Comparison of ENCODE assay signal across 13 mouse cellular contexts in the genomic region with DNA sequence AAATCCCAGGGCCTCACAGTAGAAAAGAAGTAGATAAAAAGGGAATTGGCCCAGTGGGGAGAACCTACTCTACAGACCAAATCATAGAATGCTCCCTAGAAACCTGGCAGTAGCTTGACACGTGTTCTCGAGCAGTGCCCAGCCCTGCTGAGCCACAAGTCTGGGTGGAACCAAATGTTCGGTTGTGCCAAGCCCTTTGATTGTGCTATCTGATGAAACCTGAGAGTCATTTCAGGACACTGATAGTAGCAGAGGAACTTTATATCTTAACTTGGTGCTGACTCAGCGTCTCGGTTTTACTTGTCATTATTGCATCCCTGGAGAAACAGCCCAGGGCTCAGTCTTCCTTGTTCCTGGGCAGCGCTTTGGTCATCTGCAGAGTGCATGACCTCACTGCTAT.
DNase-seq lines count a peak whose midpoint lies in the region; ATAC-seq lines count a peak whose summit lies in the region.
"Had no signal": no experiment of that assay in that cellular context is flagged by ENCODE, and none has a peak within 500 bp of the region (broad histone marks: within the 10 kb centered on the region; RNA-seq: fewer than 3 reads in every experiment).

No protein-coding gene starts in this region.

- H3K27me3 ChIP-seq in hindbrain, embryonic 12.5 days: no peaks in the 10 kb centered on the region
- H3K27me3 ChIP-seq: forebrain, embryonic 12.5 days; limb, embryonic 13.5 days; neural tube, embryonic 12.5 days had no signal

- H3K9me3 ChIP-seq in hindbrain, embryonic 12.5 days (replicated peaks): no peaks in the 10 kb centered on the region
- H3K9me3 ChIP-seq: forebrain, embryonic 12.5 days; limb, embryonic 13.5 days; neural tube, embryonic 12.5 days had no signal

- DNase-seq in cerebellum, adult 11 months: peak; percentile 19
- no peak for DNase-seq in cerebellum, adult 8-10 months
- peak; percentile 21 for DNase-seq in MEL-GATA-1-ER (ENCODE audit: extremely low read depth, low read depth)
- peak; percentile 36 to 37 for DNase-seq in cerebellum, postnatal 36 days
- DNase-seq in left cerebral cortex, postnatal 14 days (ENCODE audit: low spot score in 2 of 2): no peak
- DNase-seq in embryo, embryonic 10.5 days (ENCODE audit: low spot score): no peak
- DNase-seq: kidney, adult 9 months; right cerebral cortex, postnatal 14 days had no signal

- H3K27ac ChIP-seq in hindbrain, embryonic 12.5 days: no peak overlapping the region
- H3K27ac ChIP-seq: forebrain, embryonic 12.5 days; limb, embryonic 13.5 days; neural tube, embryonic 12.5 days had no signal

- ATAC-seq in megakaryocyte, adult 5-6 weeks (ENCODE audit: poor library complexity, severe bottlenecking): peak; percentile 47
- no peak for ATAC-seq in hindbrain, embryonic 12.5 days (ENCODE audit: low FRiP score)

- 94% methylated on average over 6 of the region's 6 CpGs for WGBS in hindbrain, embryonic 12.5 days

- intact Hi-C loops in left cerebral cortex, postnatal 14 days (cut with DNase I): no loop called here

- no peak overlapping the region for H3K4me2 ChIP-seq in hindbrain, embryonic 12.5 days (replicated peaks)
- H3K4me2 ChIP-seq: forebrain, embryonic 12.5 days; limb, embryonic 13.5 days; neural tube, embryonic 12.5 days had no signal

- 0 out of 2 replicates have a peak, but pooled peaks cover 3% of the 10 kb centered on the region for H3K36me3 ChIP-seq in hindbrain, embryonic 12.5 days
- H3K36me3 ChIP-seq: forebrain, embryonic 12.5 days had no signal

- no peak overlapping the region for H3K4me3 ChIP-seq in hindbrain, embryonic 12.5 days
- H3K4me3 ChIP-seq: forebrain, embryonic 12.5 days; limb, embryonic 13.5 days; neural tube, embryonic 12.5 days had no signal

- H3K9ac ChIP-seq in hindbrain, embryonic 12.5 days: no peak overlapping the region
- H3K9ac ChIP-seq: forebrain, embryonic 12.5 days; limb, embryonic 13.5 days; neural tube, embryonic 12.5 days had no signal

- H3K4me1 ChIP-seq in hindbrain, embryonic 12.5 days: no peaks in the 10 kb centered on the region
- H3K4me1 ChIP-seq: forebrain, embryonic 12.5 days; neural tube, embryonic 12.5 days had no signal

Comparison
In these comparisons a context has a peak if more than half of its experiments do, and no peak if none do; other contexts are left out.
1. DNase-seq: peak in cerebellum, adult 11 months (single experiment), MEL-GATA-1-ER (single experiment) and cerebellum, postnatal 36 days (2 of 2); none in cerebellum, adult 8-10 months (single experiment), left cerebral cortex, postnatal 14 days (0 of 2) and embryo, embryonic 10.5 days (single experiment).